Mouse (Mus musculus) kidney, embryonic 14.5 days (tissue): Measurements from ENCODE around the gene Ing4. TPM values are rescaled to one million over a fixed set of nuclear protein-coding genes. Genes with fewer than 3 reads are reported as not detected.
A peak's percentile ranks its signal among the peaks of the same experiment; 100 is the strongest.
"Not testable (repeated sequence)": the region's sequence is repeated elsewhere in the genome, so short reads cannot be mapped to it uniquely, and the experiment has no call there.

ENCODE experiments used
- ATAC-seq: fragments of 200-750 bp; cut with Nextera tagmentation; 2 replicates; pipeline ENCODE4 v1.8.0; 2017; ENCODE audit warnings: moderate number of reproducible peaks, mild to moderate bottlenecking, moderate TSS enrichment, moderate library complexity; ENCODE audit not compliant: low FRiP score, low TSS enrichment
- H3K27ac ChIP-seq: fragments of 300-500 bp; sonication (generic); 2 replicates; pipeline ENCODE4 v1.5.1; 2014; ENCODE audit warnings: low read depth, mild to moderate bottlenecking, low read length, moderate library complexity, mixed read lengths
- H3K27me3 ChIP-seq: fragments of 300-500 bp; sonication (generic); 2 replicates; pipeline ENCODE4 v1.6.1; 2014; ENCODE audit warnings: mild to moderate bottlenecking, low read length; ENCODE audit not compliant: control insufficient read depth, insufficient read depth
- H3K36me3 ChIP-seq: fragments of 300-500 bp; sonication (generic); 2 replicates; pipeline ENCODE4 v1.6.1; 2014; ENCODE audit warnings: low read length, mixed read lengths; ENCODE audit not compliant: control insufficient read depth, insufficient read depth
- H3K4me1 ChIP-seq: fragments of 300-500 bp; sonication (generic); 2 replicates; pipeline ENCODE4 v1.6.1; 2014; ENCODE audit warnings: low read length, mixed read lengths; ENCODE audit not compliant: control insufficient read depth, insufficient read depth
- H3K4me2 ChIP-seq: fragments of 300-500 bp; sonication (generic); replicated peaks from 2 replicates; pipeline ENCODE4 v1.6.1; 2014; ENCODE audit warnings: low read depth, mild to moderate bottlenecking, low read length
- H3K4me3 ChIP-seq: fragments of 300-500 bp; sonication (generic); 2 replicates; pipeline ENCODE4 v1.5.1; 2014; ENCODE audit warnings: mild to moderate bottlenecking, low read length
- H3K9ac ChIP-seq: fragments of 300-500 bp; sonication (generic); 2 replicates; pipeline ENCODE4 v1.6.1; 2014; ENCODE audit warnings: low read depth, mild to moderate bottlenecking, low read length, moderate library complexity
- H3K9me3 ChIP-seq: fragments of 300-500 bp; sonication (generic); 2 replicates; pipeline ENCODE4 v1.6.1; 2016; ENCODE audit warnings: low read length; ENCODE audit not compliant: control insufficient read depth
- WGBS: fragments of 180-500 bp; shearing (Covaris S2); extraction: QIAGEN DNeasy Blood & Tissue Kit; methylation state at CpG from one replicate; pipeline ENCODE4 v1.1.7; 2014; 5-methylcytosine and 5-hydroxymethylcytosine counted together
- polyA plus RNA-seq: library from polyadenylated mRNA; unstranded; fragments of >200 nt; fragmentation: Nextera tagmentation; extraction: Ambion mirVana; gene quantifications from 2 replicates; pipeline ENCODE4 v1.2.1, GENCODE M21; 2014

Gene Ing4
- polyA plus RNA-seq, 1 experiment from 2014 or later, result 111 TPM

GRCm38 (mm10) chr6:125051237-125051636, 11.7 kb downstream of the Ing4 start:
- H3K9ac ChIP-seq, result no peak overlapping the region
- no peak overlapping the region for H3K27ac ChIP-seq
- no peaks in the 10 kb centered on the region for H3K9me3 ChIP-seq
- H3K27me3 ChIP-seq, result no peaks in the 10 kb centered on the region
- H3K4me3 ChIP-seq, result no peak overlapping the region
- 76% methylated on average over 5 of the region's 5 CpGs for WGBS
- H3K36me3 ChIP-seq, result peaks cover 74% of the 10 kb centered on the region
- H3K4me2 ChIP-seq, result no peak overlapping the region
- no peaks in the 10 kb centered on the region for H3K4me1 ChIP-seq
- ATAC-seq, result no peak

GRCm38 (mm10) chr6:125061493-125061892, 21.9 kb downstream of the Ing4 start:
- 0 out of 2 replicates have a peak, but pooled peaks cover 6% of the 10 kb centered on the region for H3K4me1 ChIP-seq
- ATAC-seq, result peak; percentile 85
- H3K9ac ChIP-seq, result no peak overlapping the region; the same call in 1 of the 2 replicates
- WGBS, result 21% methylated on average over 6 of the region's 6 CpGs
- no peak overlapping the region for H3K27ac ChIP-seq
- no peaks in the 10 kb centered on the region for H3K27me3 ChIP-seq
- no peak overlapping the region for H3K4me2 ChIP-seq
- no peaks in the 10 kb centered on the region for H3K36me3 ChIP-seq
- H3K9me3 ChIP-seq, result no peaks in the 10 kb centered on the region
- H3K4me3 ChIP-seq, result no peak overlapping the region

- Histone ChIP-seq H3K9me3 (no peaks in the 10 kb centered on the region), H3K4me1 (0 out of 2 replicates have a peak, but pooled peaks cover 6% of the 10 kb centered on the region), H3K27ac (no peak overlapping the region), H3K4me3 (no peak overlapping the region), H3K4me2 (no peak overlapping the region), H3K9ac (0 out of 2 replicates have a peak overlapping the region, but pooled peaks have one; percentile 4), H3K36me3 (no peaks in the 10 kb centered on the region), H3K27me3 (no peaks in the 10 kb centered on the region)
- 82% methylated on average over 5 of the region's 5 CpGs for WGBS
- ATAC-seq, result no peak
Observed at GRCm38 (mm10) chr6:125062511-125062910, 23.0 kb downstream of the Ing4 start.

- no peak overlapping the region for H3K27ac ChIP-seq
- H3K4me3 ChIP-seq, result no peak overlapping the region
- H3K4me2 ChIP-seq, result no peak overlapping the region
- ATAC-seq, result no peak
- no peaks in the 10 kb centered on the region for H3K27me3 ChIP-seq
- H3K9ac ChIP-seq, result no peak overlapping the region
- no peaks in the 10 kb centered on the region for H3K9me3 ChIP-seq
- no peaks in the 10 kb centered on the region for H3K36me3 ChIP-seq
- H3K4me1 ChIP-seq, result 0 out of 2 replicates have a peak, but pooled peaks cover 6% of the 10 kb centered on the region
- WGBS, result 88% methylated on average over 6 of the region's 6 CpGs
Observed at GRCm38 (mm10) chr6:125063906-125064305, 24.3 kb downstream of the Ing4 start.

- H3K27me3 ChIP-seq, H3K4me2 ChIP-seq, H3K9ac ChIP-seq, H3K4me3 ChIP-seq, H3K27ac ChIP-seq, H3K9me3 ChIP-seq, H3K4me1 ChIP-seq, H3K36me3 ChIP-seq, ATAC-seq: not testable (repeated sequence)
- WGBS, result no CpG with 5 or more reads among the region's 1 CpGs
Observed at GRCm38 (mm10) chr6:125065223-125065622, 25.7 kb downstream of the Ing4 start.

- Histone ChIP-seq H3K36me3 (no peaks in the 10 kb centered on the region), H3K27ac (no peak within 1 kb of the TSS), H3K9me3 (no peaks in the 10 kb centered on the region), H3K4me3 (no peak within 1 kb of the TSS), H3K9ac (no peak within 1 kb of the TSS), H3K27me3 (no peaks in the 10 kb centered on the region), H3K4me2 (no peak within 1 kb of the TSS), H3K4me1 (no peaks in the 10 kb centered on the region)
- WGBS, result 44% methylated on average over 8 of the region's 8 CpGs
- no peak for ATAC-seq
Observed at GRCm38 (mm10) chr6:125067571-125067995, 28.0 kb downstream of the Ing4 start, which contains the start of gene Lpar5. TSS of gene Lpar5 (plus strand) at chr6:125067920.

- Histone ChIP-seq H3K4me2 (no peak overlapping the region), H3K9ac (no peak overlapping the region), H3K9me3 (no peaks in the 10 kb centered on the region), H3K27ac (no peak overlapping the region), H3K4me1 (no peaks in the 10 kb centered on the region), H3K27me3 (no peaks in the 10 kb centered on the region), H3K4me3 (no peak overlapping the region), H3K36me3 (no peaks in the 10 kb centered on the region)
- ATAC-seq, result no peak
- WGBS, result 85% methylated on average over 18 of the region's 18 CpGs
Observed at GRCm38 (mm10) chr6:125071170-125071895, 31.8 kb downstream of the Ing4 start.

- 29% methylated on average over 2 of the region's 2 CpGs for WGBS
- Histone ChIP-seq H3K4me2 (no peak overlapping the region), H3K27ac (no peak overlapping the region), H3K4me3 (no peak overlapping the region), H3K4me1 (no peaks in the 10 kb centered on the region), H3K9ac (no peak overlapping the region), H3K27me3 (no peaks in the 10 kb centered on the region), H3K9me3 (no peaks in the 10 kb centered on the region), H3K36me3 (no peaks in the 10 kb centered on the region)
- no peak for ATAC-seq
Observed at GRCm38 (mm10) chr6:125071896-125072279, 32.3 kb downstream of the Ing4 start.

GRCm38 (mm10) chr6:125073825-125074224, 34.3 kb downstream of the Ing4 start:
- WGBS, result 71% methylated on average over 8 of the region's 8 CpGs
- Histone ChIP-seq H3K9me3 (no peaks in the 10 kb centered on the region), H3K4me2 (no peak overlapping the region), H3K9ac (no peak overlapping the region), H3K4me3 (no peak overlapping the region), H3K36me3 (no peaks in the 10 kb centered on the region), H3K27me3 (no peaks in the 10 kb centered on the region), H3K27ac (no peak overlapping the region), H3K4me1 (no peaks in the 10 kb centered on the region)
- ATAC-seq, result no peak
